ENCODE assay signal across 10 mouse cellular contexts in genomic region chr12:116653684-116654083, GRCm38 (mm10).
A peak's percentile ranks its signal among the peaks of the same experiment; 100 is the strongest.
DNase-seq lines count a peak whose midpoint lies in the region; ATAC-seq and TF ChIP-seq lines count a peak whose summit lies in the region.
"Had no signal": no experiment of that assay in that cellular context is flagged by ENCODE, and none has a peak within 500 bp of the region (broad histone marks: within the 10 kb centered on the region; RNA-seq: fewer than 3 reads in every experiment).

No protein-coding gene starts in this region.

- no peaks in the 10 kb centered on the region for H3K27me3 ChIP-seq in kidney, adult 2 months (replicated peaks; ENCODE audit: control insufficient read depth, insufficient read depth, low read length)
- H3K27me3 ChIP-seq in kidney, embryonic 14.5 days (ENCODE audit: control insufficient read depth, insufficient read depth, low read length): no peaks in the 10 kb centered on the region
- no peaks in the 10 kb centered on the region for H3K27me3 ChIP-seq in testis, adult 2 months (ENCODE audit: control insufficient read depth, insufficient read depth, low read length)
- peaks cover 3% of the 10 kb centered on the region; the same call in 1 of the 2 replicates for H3K27me3 ChIP-seq in forebrain, embryonic 12.5 days

- DNase-seq in kidney, adult 2 months: no peak
- DNase-seq in testis, postnatal 14 days (ENCODE audit: low spot score): no peak
- no peak for DNase-seq in retina, postnatal 1 day
- DNase-seq in layer of hippocampus, postnatal 14 days (ENCODE audit: low spot score in 2 of 2): no peak
- DNase-seq: gastrocnemius, postnatal 14 days; lung, postnatal 4 days had no signal

- no peak overlapping the region for H3K4me2 ChIP-seq in kidney, embryonic 14.5 days (replicated peaks; ENCODE audit: low read depth, low read length)
- H3K4me2 ChIP-seq in forebrain, embryonic 12.5 days: no peak overlapping the region

- TF ChIP-seq POLR2A in kidney, adult 2 months (IDR thresholded peaks at IDR 0.05; ENCODE audit: low read depth, low read length): no peak
- no peak for TF ChIP-seq POLR2A in testis, adult 2 months (IDR thresholded peaks at IDR 0.05; ENCODE audit: control insufficient read depth, low read depth, low read length)

- no peak for ATAC-seq in kidney, embryonic 14.5 days (ENCODE audit: low FRiP score, low TSS enrichment)
- ATAC-seq in megakaryocyte, adult 5-6 weeks (ENCODE audit: poor library complexity, severe bottlenecking): 0 out of 2 replicates have a peak, but pooled peaks have one; percentile 35
- ATAC-seq in forebrain, embryonic 12.5 days (ENCODE audit: low FRiP score): no peak

- 0 out of 2 replicates have a peak, but pooled peaks have one; percentile 14 for TF ChIP-seq CTCF in kidney, adult 2 months (conservative IDR thresholded peaks at IDR 0.05; ENCODE audit: insufficient read depth, insufficient read length, low read depth, low read length)
- TF ChIP-seq CTCF in testis, adult 2 months (IDR thresholded peaks at IDR 0.05; ENCODE audit: control insufficient read depth, insufficient read depth, insufficient replicate concordance, low read depth, low read length): peak; percentile 50; the same call in 1 of the 2 replicates

- 74% methylated on average over 1 of the region's 1 CpGs for WGBS in kidney, adult 2 months
- 85% methylated on average over 1 of the region's 1 CpGs for WGBS in kidney, embryonic 14.5 days
- WGBS in forebrain, embryonic 12.5 days: 68% methylated on average over 1 of the region's 1 CpGs

- no peak overlapping the region for H3K4me3 ChIP-seq in kidney, adult 2 months (ENCODE audit: insufficient read depth, low read depth, low read length)
- H3K4me3 ChIP-seq in kidney, embryonic 14.5 days (ENCODE audit: low read length): no peak overlapping the region
- H3K4me3 ChIP-seq in testis, adult 2 months (ENCODE audit: control insufficient read depth, low read depth, low read length): no peak overlapping the region
- no peak overlapping the region for H3K4me3 ChIP-seq in forebrain, embryonic 12.5 days (replicated peaks)

- no peak overlapping the region for H3K9ac ChIP-seq in kidney, embryonic 14.5 days (ENCODE audit: low read depth, low read length)
- H3K9ac ChIP-seq in forebrain, embryonic 12.5 days: no peak overlapping the region

- no peaks in the 10 kb centered on the region for H3K9me3 ChIP-seq in kidney, embryonic 14.5 days (ENCODE audit: control insufficient read depth, low read length)
- H3K9me3 ChIP-seq in forebrain, embryonic 12.5 days: no peaks in the 10 kb centered on the region

- H3K4me1 ChIP-seq in kidney, adult 2 months (ENCODE audit: control insufficient read depth, insufficient read depth, low read length): no peaks in the 10 kb centered on the region
- no peaks in the 10 kb centered on the region for H3K4me1 ChIP-seq in kidney, embryonic 14.5 days (ENCODE audit: control insufficient read depth, insufficient read depth, low read length)
- no peaks in the 10 kb centered on the region for H3K4me1 ChIP-seq in testis, adult 2 months (ENCODE audit: control insufficient read depth, insufficient read depth, low read length)
- no peaks in the 10 kb centered on the region for H3K4me1 ChIP-seq in forebrain, embryonic 12.5 days

- no peak overlapping the region for H3K27ac ChIP-seq in kidney, adult 2 months (ENCODE audit: insufficient read depth, low read depth, low read length)
- H3K27ac ChIP-seq in kidney, embryonic 14.5 days (ENCODE audit: low read depth, low read length): no peak overlapping the region
- H3K27ac ChIP-seq in testis, adult 2 months (ENCODE audit: control insufficient read depth, insufficient read depth, low read depth, low read length): no peak overlapping the region
- no peak overlapping the region for H3K27ac ChIP-seq in forebrain, embryonic 12.5 days

- H3K36me3 ChIP-seq in kidney, adult 2 months (ENCODE audit: control insufficient read depth, insufficient read depth, low read length): no peaks in the 10 kb centered on the region
- no peaks in the 10 kb centered on the region for H3K36me3 ChIP-seq in kidney, embryonic 14.5 days (ENCODE audit: control insufficient read depth, insufficient read depth, low read length)
- H3K36me3 ChIP-seq in testis, adult 2 months (ENCODE audit: control insufficient read depth, insufficient read depth, low read length): no peaks in the 10 kb centered on the region
- H3K36me3 ChIP-seq in forebrain, embryonic 12.5 days (replicated peaks): no peaks in the 10 kb centered on the region
